Mouse (Mus musculus) layer of hippocampus, adult 6 months (tissue): ENCODE results near the gene Samd8. TPM values are rescaled to one million over a fixed set of nuclear protein-coding genes. Genes with fewer than 3 reads are reported as not detected.

Experiments
- long read RNA-seq, 2 experiments: library from polyadenylated mRNA; unstranded; transcript quantifications; one replicate each; pipeline ENCODE4 v2.0.0; 2019 to 2020
- polyA plus RNA-seq: library from polyadenylated mRNA; unstranded; fragments of <200 nt; fragmentation: Nextera tagmentation; gene quantifications from 2 replicates; pipeline ENCODE4 v1.2.3, GENCODE M21; 2021

Gene Samd8
- polyA plus RNA-seq, result 33.3 and 45.0 TPM in 2 replicates
- long read RNA-seq, experiment 1, partial matches to known transcripts, result 0 of 21 reads
- long read RNA-seq, experiment 1, other reads (novel, unspliced or antisense), result 16 of 21 reads
- long read RNA-seq, experiment 2, transcript Samd8-201 (6 exons, 1,574 nt), result major isoform, 5 of 46 reads
- long read RNA-seq, experiment 2, transcript Samd8-204 (6 exons, 1,613 nt), result major isoform, 5 of 46 reads
- long read RNA-seq, experiment 2, partial matches to known transcripts, result 1 of 46 reads
- long read RNA-seq, experiment 2, other reads (novel, unspliced or antisense), result 35 of 46 reads

DNA sequence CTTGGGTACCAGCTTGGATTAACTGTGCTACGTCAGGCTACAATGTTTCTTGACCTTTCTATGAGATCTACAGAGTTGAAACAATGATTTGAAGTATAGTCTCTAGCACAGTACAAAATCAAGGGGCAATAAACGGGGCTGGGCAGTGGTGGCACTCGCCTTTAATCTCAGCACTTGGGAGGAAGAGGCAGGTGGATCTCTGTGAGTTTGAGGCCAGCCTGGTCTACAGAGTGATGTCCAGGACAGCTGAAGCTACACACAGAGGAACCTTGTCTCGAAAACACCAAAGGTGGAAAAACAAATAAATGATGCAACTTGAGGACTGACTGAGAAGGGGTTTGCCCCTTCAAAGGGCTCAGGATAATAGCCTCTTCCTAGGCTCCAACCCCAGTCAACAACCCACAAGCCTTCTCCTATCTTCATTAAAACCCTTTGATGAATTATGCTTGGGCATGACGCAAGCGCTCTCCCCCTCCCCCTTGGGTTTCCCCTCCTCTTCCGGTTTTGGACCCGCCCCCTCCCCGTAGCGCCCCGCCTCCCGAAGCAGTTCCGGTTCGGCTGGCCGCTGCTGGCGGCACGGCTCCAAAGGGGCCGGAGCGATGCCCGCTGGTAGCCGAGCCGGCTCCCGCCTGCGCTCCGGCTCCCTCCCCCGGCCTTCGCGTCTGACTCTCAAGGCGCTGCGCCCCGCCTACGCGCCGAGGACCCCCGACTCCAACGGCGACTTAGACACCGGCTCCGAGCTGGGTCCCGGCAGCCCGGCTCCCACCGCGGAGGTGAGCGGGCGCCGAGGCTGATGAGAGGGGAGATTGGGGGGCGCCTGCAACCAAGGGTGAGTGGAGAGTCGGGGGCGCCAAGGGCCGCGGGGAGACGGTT, at the start of gene Samd8:
Gene Samd8 (plus strand): TSS at position 524 of the 873 bp plus-strand sequence.

DNA sequence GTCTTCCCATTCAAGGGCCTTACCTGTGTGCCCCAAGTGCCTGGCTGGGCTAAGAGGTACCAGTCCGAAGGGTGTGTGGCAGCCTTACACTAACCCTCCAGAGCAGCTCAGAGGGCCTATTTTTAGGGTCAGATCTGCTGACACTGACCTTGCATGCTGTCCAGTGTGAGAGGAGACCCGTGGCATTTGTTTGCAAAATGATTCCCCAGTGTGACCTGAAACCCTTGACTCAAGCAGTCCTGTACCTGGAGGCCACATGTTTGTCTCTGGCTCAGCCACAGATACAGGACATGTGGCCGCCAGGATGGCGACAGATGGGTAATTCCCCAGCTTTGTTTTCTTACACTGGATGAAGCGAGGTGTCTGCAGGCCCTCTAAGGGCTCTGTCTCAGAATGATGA, 35.8 kb upstream of the Samd8 start, which contains the start of gene Dupd1:
Gene Dupd1 (minus strand): TSS at position 91 of the 400 bp plus-strand sequence.

DNA sequence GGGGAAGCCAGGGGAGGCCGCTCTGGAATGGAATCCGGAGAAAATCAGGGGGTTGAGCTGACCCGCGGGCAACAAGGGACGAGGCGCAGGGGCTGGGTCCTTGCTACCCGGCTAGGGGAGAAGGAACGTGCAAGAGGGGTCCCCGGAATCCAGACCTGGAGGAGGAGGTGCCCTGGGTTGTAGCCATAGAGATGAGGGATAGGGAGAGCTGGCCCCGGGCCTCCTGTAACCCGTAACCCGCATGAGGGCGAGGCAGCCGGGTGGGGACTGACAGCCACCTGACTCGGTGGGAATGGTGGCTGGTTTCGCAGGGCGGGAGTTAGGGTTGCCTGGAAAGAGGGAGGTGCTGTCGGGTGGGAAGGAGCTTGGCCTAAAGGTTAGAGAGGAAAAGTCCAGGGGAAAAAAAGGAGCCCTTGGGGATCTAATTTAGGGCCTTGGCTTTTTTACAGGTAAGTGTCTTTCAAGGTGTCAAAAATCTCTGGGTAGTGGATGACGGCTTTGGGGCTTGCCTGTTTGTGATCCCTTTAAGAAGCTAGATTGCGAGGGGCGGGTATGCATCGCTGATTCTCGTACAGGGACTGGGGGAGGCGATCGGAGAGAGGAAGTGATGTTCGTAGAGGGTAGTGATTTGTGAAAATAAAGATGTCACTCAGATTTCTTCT, 681 bp downstream of the Samd8 start, which contains the start of gene Dusp13:
Gene Dusp13 (minus strand): TSS at position 301 of the 662 bp plus-strand sequence.

DNA sequence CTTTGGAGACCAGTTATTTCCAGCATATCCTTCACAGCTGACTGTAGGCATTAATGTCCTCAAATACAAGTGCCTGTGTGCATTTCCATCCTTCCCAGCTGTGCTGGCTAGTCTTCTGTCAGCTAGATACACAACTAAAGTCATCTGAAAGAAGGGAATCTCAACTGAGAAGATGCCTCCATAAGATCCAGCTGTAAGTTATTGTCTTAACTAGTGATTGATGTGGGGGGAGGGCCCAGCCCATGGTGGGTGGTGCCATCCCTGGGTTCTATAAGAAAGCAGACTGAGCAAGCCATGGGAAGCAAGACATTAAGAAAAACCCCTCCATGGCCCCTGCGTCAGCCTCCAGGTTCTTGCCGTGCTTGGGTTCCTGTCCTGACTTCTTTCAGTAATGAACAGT, 74.6 kb downstream of the Samd8 start, which contains the start of gene Vdac2:
Gene Vdac2 (plus strand): TSS at position 301 of the 400 bp plus-strand sequence.

Other genes with a start within 250 kb of the Samd8 start
- 0.24 and 0.46 TPM in 2 replicates for gene Dupd1, start 36.0 kb upstream of the Samd8 start, polyA plus RNA-seq
- gene Dusp13, start 650 bp downstream of the Samd8 start, polyA plus RNA-seq, result 0.39 TPM in 1 of 2 replicates, not detected in the other
- gene Vdac2, start 74.7 kb downstream of the Samd8 start, polyA plus RNA-seq, result 328 and 329 TPM in 2 replicates
- 61.6 and 62.0 TPM in 2 replicates for gene Comtd1, start 98.4 kb downstream of the Samd8 start, polyA plus RNA-seq
- gene Zfp503, start 239.1 kb downstream of the Samd8 start, polyA plus RNA-seq, result 0.35 and 0.39 TPM in 2 replicates